Mouse (Mus musculus): ENCODE data around the gene Tiam1. TPM values are rescaled to one million over a fixed set of nuclear protein-coding genes. Genes with fewer than 3 reads are reported as not detected.

Tiam1 gene
- 37.1 and 51.8 TPM in 2 replicates for polyA plus RNA-seq (2015; fragmentation: Nextera tagmentation; extraction: Ambion mirVana)

DNA sequence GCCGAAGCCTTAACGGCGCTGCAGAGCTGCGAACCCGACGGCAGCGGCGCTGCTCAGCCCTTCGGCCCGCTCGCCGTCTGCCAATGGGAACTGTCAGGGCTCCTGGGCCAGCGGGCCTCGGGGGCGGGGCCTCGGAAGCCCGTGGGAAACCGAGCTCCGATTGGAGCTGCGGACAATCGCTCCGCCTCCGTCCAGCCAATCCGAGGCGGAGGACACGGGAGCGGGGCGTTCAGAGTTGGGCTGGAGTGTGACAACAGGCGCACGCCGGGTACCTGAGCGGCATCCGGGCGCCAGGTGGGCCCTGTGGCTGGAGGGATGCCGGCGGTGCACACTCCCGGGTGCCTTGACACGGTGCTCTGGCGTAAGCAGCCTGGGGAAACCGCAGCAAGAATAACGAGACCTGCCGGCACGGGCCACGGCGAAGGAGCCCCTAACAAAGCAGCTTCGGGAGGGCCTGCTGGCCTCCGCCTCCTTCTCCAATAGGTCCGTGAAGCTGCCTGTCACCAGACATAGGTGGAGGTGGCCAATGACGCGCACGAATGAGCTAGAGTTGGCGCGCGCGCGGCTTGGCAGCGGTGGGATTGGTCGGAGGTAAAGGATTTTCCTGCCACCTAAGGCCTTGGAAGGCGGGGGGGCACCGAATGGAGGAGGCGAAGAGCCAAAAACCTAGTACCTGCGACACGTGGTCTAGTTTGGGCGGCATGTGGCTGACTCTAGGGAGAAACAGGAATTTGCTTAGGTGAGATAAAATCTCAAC lies at the start of gene Tiam1:
TSS of gene Tiam1 (minus strand) at position 10 of the 757 bp plus-strand sequence.
- Histone ChIP-seq H3K9ac (peak within 1 kb of the TSS; percentile 61), H3K4me1 (peaks cover 19% of the 10 kb centered on the region), H3K27me3 (no peaks in the 10 kb centered on the region), H3K4me3 (peak within 1 kb of the TSS; percentile 59), H3K4me2 (peak within 1 kb of the TSS; percentile 92), H3K36me3 (no peaks in the 10 kb centered on the region), H3K27ac (peak within 1 kb of the TSS; percentile 87), H3K9me3 (no peaks in the 10 kb centered on the region)
- ATAC-seq (ENCODE audit: insufficient number of reproducible peaks, low FRiP score, low TSS enrichment, low read depth) = peak; percentile 97
- WGBS = under 1% methylated on average over 64 of the region's 64 CpGs

DNA sequence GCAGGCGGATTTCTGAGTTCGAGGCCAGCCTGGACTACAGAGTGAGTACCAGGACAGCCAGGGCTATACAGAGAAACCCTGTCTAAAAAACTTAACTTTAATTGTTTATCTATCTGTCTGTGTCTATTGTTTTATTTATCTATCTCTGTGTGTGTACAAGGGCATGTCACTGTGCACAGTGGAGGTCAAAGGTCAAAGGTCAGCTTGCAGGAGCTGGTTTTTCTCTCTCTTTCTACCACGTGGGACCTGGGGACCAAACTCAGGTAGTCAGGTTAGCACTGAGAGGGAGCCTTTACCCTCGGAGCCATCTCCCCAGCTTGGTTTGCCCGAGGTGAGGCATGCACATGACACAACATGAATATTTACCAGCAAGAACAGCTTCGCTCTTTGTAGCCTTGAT lies 47.7 kb upstream of the Tiam1 start:
- Histone ChIP-seq H3K9me3 (no peaks in the 10 kb centered on the region), H3K27me3 (no peaks in the 10 kb centered on the region), H3K4me2 (no peak overlapping the region), H3K4me3 (no peak overlapping the region), H3K9ac (no peak overlapping the region), H3K4me1 (no peaks in the 10 kb centered on the region), H3K36me3 (no peaks in the 10 kb centered on the region), H3K27ac (no peak overlapping the region)
- no peak for ATAC-seq (ENCODE audit: insufficient number of reproducible peaks, low FRiP score, low TSS enrichment, low read depth)
- 66% methylated on average over 6 of the region's 6 CpGs for WGBS

- H3K4me3 ChIP-seq = no peak overlapping the region
- H3K4me1 ChIP-seq = no peaks in the 10 kb centered on the region
- no peak overlapping the region for H3K9ac ChIP-seq
- no peak overlapping the region for H3K27ac ChIP-seq
- no peak for ATAC-seq (ENCODE audit: insufficient number of reproducible peaks, low FRiP score, low TSS enrichment, low read depth)
- H3K4me2 ChIP-seq = no peak overlapping the region
- H3K27me3 ChIP-seq = no peaks in the 10 kb centered on the region
- H3K9me3 ChIP-seq = no peaks in the 10 kb centered on the region
- 22% methylated on average over 13 of the region's 13 CpGs for WGBS
- no peaks in the 10 kb centered on the region for H3K36me3 ChIP-seq
Measured at GRCm38 (mm10) chr16:90187453-90187852, 43.9 kb upstream of the Tiam1 start.

DNA sequence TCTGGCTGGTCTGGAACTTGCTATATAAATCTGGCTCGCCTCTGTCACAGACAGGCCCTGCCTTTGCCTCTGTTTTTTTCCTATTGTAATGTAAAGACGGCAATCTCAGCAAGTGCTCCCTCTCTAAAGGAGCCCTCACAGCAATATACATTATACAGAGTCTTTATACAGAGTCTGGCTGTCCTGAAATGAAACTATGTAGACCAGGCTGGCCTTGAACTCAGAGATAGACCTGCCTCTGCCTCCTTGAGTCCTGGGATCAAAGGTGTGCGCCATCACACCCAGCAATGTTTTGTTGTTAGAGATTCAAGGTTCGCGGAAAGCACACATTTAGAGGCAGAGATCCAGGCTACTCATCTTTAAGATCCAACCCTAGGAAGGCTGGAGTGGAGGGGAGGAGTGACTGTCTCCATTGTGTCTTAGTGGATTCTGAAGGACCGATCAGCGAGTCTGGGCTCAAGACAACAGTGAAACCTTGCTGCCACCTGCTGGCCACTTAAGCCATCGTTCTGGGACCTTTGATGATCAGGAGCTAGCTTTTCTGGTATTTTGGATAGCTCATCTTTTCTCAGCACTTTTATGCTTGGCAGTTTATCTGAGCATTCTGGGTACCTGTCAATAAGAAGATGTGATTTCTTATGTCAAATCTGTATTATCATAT lies 42.5 kb upstream of the Tiam1 start:
- H3K9ac ChIP-seq = no peak overlapping the region
- H3K36me3 ChIP-seq = no peaks in the 10 kb centered on the region
- H3K9me3 ChIP-seq = no peaks in the 10 kb centered on the region
- no peak overlapping the region for H3K27ac ChIP-seq
- no peaks in the 10 kb centered on the region for H3K4me1 ChIP-seq
- no peak overlapping the region for H3K4me2 ChIP-seq
- no peak for ATAC-seq (ENCODE audit: insufficient number of reproducible peaks, low FRiP score, low TSS enrichment, low read depth)
- no peak overlapping the region for H3K4me3 ChIP-seq
- no peaks in the 10 kb centered on the region for H3K27me3 ChIP-seq
- WGBS = 42% methylated on average over 8 of the region's 8 CpGs

- Histone ChIP-seq H3K4me2 (no peak overlapping the region), H3K4me3 (no peak overlapping the region), H3K27me3 (no peaks in the 10 kb centered on the region), H3K9me3 (no peaks in the 10 kb centered on the region), H3K27ac (no peak overlapping the region), H3K9ac (no peak overlapping the region), H3K36me3 (no peaks in the 10 kb centered on the region), H3K4me1 (no peaks in the 10 kb centered on the region)
- 82% methylated on average over 6 of the region's 6 CpGs for WGBS
- no peak for ATAC-seq (ENCODE audit: insufficient number of reproducible peaks, low FRiP score, low TSS enrichment, low read depth)
Measured at GRCm38 (mm10) chr16:90184135-90184534, 40.6 kb upstream of the Tiam1 start.

DNA sequence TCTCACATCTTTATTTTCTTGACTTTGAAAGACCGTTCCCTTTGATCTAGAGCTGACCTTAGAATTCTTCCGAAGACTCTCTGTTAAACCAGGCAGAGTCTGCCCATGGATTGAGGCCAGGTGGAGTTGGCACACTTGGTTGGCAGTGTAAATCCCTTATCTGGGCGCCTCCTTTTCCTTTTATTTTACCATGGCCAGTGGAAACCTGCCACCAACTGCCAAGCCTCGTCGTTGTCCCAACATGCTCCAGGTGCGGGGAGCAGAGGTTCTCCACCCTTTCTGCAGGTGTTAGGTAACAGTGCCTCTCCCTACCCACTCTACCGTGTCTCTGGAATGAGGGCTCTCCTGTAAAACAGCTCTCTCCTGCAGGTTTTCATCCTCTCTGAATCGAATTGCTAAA lies 38.1 kb upstream of the Tiam1 start:
- no peaks in the 10 kb centered on the region for H3K27me3 ChIP-seq
- H3K4me2 ChIP-seq = no peak overlapping the region
- no peaks in the 10 kb centered on the region for H3K36me3 ChIP-seq
- no peak for ATAC-seq (ENCODE audit: insufficient number of reproducible peaks, low FRiP score, low TSS enrichment, low read depth)
- H3K4me1 ChIP-seq = no peaks in the 10 kb centered on the region
- 76% methylated on average over 8 of the region's 8 CpGs for WGBS
- H3K9ac ChIP-seq = no peak overlapping the region
- no peak overlapping the region for H3K4me3 ChIP-seq
- no peaks in the 10 kb centered on the region for H3K9me3 ChIP-seq
- no peak overlapping the region for H3K27ac ChIP-seq

DNA sequence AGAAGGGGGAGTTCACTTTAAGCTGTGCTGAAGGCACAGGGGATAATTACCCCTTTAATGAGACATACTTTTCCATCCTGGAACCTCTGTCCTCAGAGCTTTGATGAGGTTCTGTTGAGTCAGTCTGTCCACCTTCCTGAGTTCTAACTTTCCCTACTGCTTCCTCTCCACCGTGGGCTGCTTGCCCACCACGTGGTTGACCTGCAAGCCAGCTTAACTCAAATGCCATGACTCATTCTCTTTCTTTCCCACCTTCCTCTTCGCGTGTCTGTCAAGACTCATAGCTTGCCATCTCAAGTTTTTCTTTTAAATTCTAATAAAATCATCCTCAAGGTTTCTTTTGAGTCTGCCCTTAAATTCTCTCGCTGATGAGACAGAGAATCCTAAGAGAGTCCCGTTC lies 37.4 kb upstream of the Tiam1 start:
- no peak for ATAC-seq (ENCODE audit: insufficient number of reproducible peaks, low FRiP score, low TSS enrichment, low read depth)
- no peaks in the 10 kb centered on the region for H3K9me3 ChIP-seq
- no peak overlapping the region for H3K4me2 ChIP-seq
- no peaks in the 10 kb centered on the region for H3K27me3 ChIP-seq
- H3K36me3 ChIP-seq = no peaks in the 10 kb centered on the region
- no peak overlapping the region for H3K9ac ChIP-seq
- 77% methylated on average over 6 of the region's 6 CpGs for WGBS
- H3K4me3 ChIP-seq = no peak overlapping the region
- no peaks in the 10 kb centered on the region for H3K4me1 ChIP-seq
- no peak overlapping the region for H3K27ac ChIP-seq

DNA sequence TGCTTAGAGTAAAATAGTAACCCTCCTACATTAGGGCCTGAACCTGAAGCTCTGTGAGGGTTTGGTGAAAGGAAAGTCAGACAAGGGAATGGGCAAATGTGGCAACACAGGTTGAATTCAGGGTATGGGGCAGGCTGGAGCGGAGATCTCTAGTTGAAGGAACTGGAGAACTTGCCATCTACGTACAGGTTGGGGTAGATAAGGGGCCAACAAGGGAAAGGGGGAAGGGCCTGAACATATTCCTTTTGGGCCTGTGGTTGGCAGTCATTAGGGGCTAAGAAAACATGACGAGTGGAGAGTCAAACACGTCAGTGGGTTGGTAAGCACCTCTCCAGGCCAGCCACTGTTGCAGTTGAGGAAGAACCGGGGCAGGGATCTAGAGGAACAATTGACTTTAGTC lies 36.3 kb upstream of the Tiam1 start:
- H3K27me3 ChIP-seq = no peaks in the 10 kb centered on the region
- 83% methylated on average over 5 of the region's 5 CpGs for WGBS
- H3K9ac ChIP-seq = no peak overlapping the region
- H3K36me3 ChIP-seq = no peaks in the 10 kb centered on the region
- no peak overlapping the region for H3K27ac ChIP-seq
- no peaks in the 10 kb centered on the region for H3K4me1 ChIP-seq
- ATAC-seq (ENCODE audit: insufficient number of reproducible peaks, low FRiP score, low TSS enrichment, low read depth) = no peak
- H3K4me3 ChIP-seq = no peak overlapping the region
- H3K4me2 ChIP-seq = no peak overlapping the region
- H3K9me3 ChIP-seq = no peaks in the 10 kb centered on the region

- no peaks in the 10 kb centered on the region for H3K9me3 ChIP-seq
- ATAC-seq (ENCODE audit: insufficient number of reproducible peaks, low FRiP score, low TSS enrichment, low read depth) = no peak
- H3K27me3 ChIP-seq = no peaks in the 10 kb centered on the region
- no peaks in the 10 kb centered on the region for H3K36me3 ChIP-seq
- no peak overlapping the region for H3K27ac ChIP-seq
- WGBS = 90% methylated on average over 3 of the region's 3 CpGs
- no peak overlapping the region for H3K9ac ChIP-seq
- H3K4me1 ChIP-seq = no peaks in the 10 kb centered on the region
- H3K4me3 ChIP-seq = no peak overlapping the region
- H3K4me2 ChIP-seq = no peak overlapping the region
Measured at GRCm38 (mm10) chr16:90178404-90178803, 34.8 kb upstream of the Tiam1 start.

- Histone ChIP-seq H3K9ac (no peak overlapping the region), H3K27ac (no peak overlapping the region), H3K27me3 (no peaks in the 10 kb centered on the region), H3K4me3 (no peak overlapping the region), H3K4me2 (no peak overlapping the region), H3K9me3 (no peaks in the 10 kb centered on the region), H3K36me3 (no peaks in the 10 kb centered on the region), H3K4me1 (no peaks in the 10 kb centered on the region)
- 79% methylated on average over 8 of the region's 8 CpGs for WGBS
- no peak for ATAC-seq (ENCODE audit: insufficient number of reproducible peaks, low FRiP score, low TSS enrichment, low read depth)
Measured at GRCm38 (mm10) chr16:90177425-90177824, 33.9 kb upstream of the Tiam1 start.

- H3K4me2 ChIP-seq = no peak overlapping the region
- 0 out of 2 replicates have a peak, but pooled peaks have one; percentile 30 for ATAC-seq (ENCODE audit: insufficient number of reproducible peaks, low FRiP score, low TSS enrichment, low read depth)
- no peaks in the 10 kb centered on the region for H3K4me1 ChIP-seq
- H3K27me3 ChIP-seq = no peaks in the 10 kb centered on the region
- H3K9me3 ChIP-seq = no peaks in the 10 kb centered on the region
- H3K27ac ChIP-seq = no peak overlapping the region
- H3K36me3 ChIP-seq = no peaks in the 10 kb centered on the region
- H3K9ac ChIP-seq = no peak overlapping the region
- WGBS = 43% methylated on average over 10 of the region's 10 CpGs
- H3K4me3 ChIP-seq = no peak overlapping the region
Measured at GRCm38 (mm10) chr16:90176472-90176871, 32.9 kb upstream of the Tiam1 start.

- no peaks in the 10 kb centered on the region for H3K4me1 ChIP-seq
- no peaks in the 10 kb centered on the region for H3K36me3 ChIP-seq
- WGBS = 60% methylated on average over 8 of the region's 8 CpGs
- ATAC-seq (ENCODE audit: insufficient number of reproducible peaks, low FRiP score, low TSS enrichment, low read depth) = no peak
- H3K4me3 ChIP-seq = no peak overlapping the region
- H3K9me3 ChIP-seq = no peaks in the 10 kb centered on the region
- no peaks in the 10 kb centered on the region for H3K27me3 ChIP-seq
- H3K27ac ChIP-seq = no peak overlapping the region
- no peak overlapping the region for H3K4me2 ChIP-seq
- no peak overlapping the region for H3K9ac ChIP-seq
Measured at GRCm38 (mm10) chr16:90171416-90171815, 27.8 kb upstream of the Tiam1 start.

All from limb, embryonic 15.5 days (tissue).